Mouse (Mus musculus) frontal cortex, adult (tissue): ENCODE measurements at regions not wholly inside any gene's neighbourhood (a gene's known extent, or its start where the extent isn't known, plus 50 kb on each side); places are given as distances from the start of the nearest gene placed in this dataset.

Experiments
- ATAC-seq: cut with Nextera tagmentation; 2 replicates; pipeline ENCODE4 v1.9.2; 2017; ENCODE audit warnings: mild to moderate bottlenecking, moderate library complexity, mixed read lengths; ENCODE audit not compliant: low TSS enrichment

DNA sequence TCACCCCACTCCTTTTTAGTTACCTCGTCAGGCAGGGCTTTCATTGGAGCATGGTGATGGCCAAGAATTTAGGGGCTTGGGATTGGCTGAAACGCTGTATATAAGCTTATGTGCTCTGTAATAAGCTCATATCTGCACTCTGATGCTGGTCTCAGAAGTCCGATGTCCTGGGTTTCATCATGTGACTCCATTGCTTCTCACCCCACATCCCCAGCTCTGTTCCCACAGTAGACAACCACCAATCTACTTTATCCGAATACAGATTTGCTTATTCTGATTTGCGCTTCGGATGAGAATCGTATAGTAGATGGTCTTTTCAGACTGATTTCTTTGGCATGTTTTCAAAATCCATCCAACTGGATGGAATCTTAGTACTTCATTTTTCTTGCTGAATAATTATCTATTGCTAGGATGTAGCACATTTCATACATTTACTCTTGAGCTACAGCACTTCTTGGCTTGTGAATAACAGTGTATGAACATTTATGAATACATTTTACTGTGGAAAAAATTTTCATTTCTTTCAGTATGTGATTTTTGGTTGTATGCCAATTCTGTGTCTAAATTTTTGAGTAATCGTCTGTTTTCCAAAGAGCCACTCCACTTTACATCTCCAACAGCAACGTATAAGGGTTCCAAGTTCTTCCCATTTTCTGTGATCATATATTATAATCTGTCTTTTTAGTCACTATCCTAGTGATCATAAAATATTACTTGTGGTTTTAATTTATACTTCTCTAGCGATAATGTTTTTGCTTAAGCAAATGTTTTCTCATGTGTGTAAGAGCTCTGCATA lies 185.7 kb downstream of the Hace1 start:
- 0 out of 2 replicates have a peak, but pooled peaks have one; percentile 47 for ATAC-seq

DNA sequence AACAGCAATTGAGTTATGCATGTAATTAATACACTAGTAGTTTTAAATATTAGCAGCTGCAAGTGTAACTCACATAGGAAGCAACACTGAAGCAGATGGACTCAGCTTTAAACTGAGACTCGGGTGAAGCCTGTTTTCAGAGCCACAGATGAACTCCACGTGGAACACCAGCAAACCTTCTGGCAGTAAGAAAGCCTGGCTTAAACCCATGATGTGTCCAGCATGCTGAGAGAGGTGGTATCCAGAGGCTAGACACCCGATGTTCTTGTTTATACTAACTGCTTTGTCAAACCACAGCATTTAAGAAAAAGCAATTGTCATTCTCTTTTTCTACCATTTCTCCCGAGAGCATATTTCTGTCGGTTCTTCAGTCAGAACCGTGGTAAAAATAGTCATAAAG lies 202.1 kb downstream of the Hace1 start:
- ATAC-seq = 0 out of 2 replicates have a peak, but pooled peaks have one; percentile 25

DNA sequence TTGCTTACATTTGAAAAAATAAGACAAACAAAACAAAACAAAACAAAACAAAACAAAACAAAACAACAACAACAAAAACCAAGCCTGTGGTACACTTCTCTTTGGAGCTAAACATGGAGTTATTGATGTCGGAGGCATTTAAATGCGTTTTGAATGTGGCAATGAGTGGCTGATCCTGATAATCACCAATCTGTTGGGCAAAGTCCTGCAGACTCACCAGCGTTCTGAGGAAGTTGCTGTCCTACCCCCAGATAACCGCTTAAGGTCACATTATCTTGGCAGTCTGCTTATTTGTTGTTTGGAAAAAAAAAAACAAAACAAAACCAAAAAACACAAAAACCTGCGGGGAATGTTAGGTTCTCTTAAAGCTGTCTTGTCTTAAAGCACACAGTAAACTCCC lies 205.4 kb downstream of the Hace1 start:
- no peak for ATAC-seq

DNA sequence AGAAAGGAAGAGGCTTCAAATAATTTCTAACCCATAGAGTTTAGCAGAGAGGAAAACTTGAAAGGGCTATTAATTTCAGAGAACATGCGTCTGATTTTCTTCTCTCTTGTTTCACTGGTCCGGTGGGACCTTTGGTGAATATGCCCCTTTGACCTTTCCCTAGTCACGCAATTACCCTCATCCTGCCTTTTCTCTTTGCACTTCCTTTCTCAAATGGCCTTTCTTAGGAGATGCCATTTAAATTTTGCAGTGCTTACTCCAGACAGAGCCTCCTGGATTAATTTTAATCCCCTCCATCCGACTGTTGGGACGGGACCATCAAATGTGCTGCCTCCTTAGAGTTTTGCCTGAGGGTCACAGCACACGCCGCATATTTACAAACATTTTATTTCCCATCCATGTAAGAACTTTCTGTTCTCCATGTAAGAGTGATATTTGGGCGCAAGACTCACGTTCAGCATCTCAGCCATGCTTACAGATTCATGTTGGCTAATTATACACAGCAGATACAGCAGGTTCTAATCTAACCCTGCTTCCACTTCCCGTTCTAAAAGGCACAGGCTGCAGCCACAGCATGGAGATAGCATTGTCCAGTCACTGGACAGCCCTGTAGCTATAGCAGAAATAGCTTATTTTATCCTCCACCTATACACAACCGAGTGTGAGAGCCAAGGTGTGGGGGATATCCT lies 206.0 kb downstream of the Hace1 start:
- no peak for ATAC-seq

DNA sequence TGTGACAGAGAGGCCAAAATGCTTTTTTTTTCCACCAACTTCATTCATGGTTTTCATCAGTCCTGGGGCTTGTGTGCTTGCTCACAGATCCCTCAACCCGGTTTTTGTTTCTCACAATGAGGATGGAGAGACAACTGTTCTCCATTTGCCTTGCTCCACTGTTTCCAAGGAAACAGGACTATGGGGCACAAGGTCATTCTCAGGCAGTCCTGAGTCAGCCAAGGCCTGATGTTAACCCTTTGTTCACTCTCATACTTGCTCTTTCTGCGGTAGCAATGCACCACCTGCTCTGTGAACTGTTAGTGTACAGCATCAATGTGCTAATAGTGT lies 206.5 kb downstream of the Hace1 start:
- no peak for ATAC-seq

DNA sequence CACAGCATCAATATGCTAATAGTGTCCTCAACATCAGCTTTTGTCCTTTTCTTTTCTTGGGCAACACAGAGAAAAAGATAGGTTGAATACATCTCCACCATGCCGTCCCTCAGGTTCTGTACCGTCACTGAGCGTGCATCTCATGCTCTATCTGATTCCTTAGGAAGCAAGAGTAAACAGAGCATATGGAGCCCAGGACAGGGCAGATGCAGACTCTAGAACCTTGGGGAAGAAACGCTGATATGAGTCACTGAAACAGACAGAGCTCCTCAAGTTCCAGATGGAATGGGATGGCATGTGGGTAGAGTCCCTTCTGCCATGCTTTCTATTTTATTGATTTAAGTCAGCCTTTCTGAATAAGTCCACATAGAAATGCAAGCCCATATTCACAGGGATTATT lies 206.9 kb downstream of the Hace1 start:
- ATAC-seq = peak; percentile 66

DNA sequence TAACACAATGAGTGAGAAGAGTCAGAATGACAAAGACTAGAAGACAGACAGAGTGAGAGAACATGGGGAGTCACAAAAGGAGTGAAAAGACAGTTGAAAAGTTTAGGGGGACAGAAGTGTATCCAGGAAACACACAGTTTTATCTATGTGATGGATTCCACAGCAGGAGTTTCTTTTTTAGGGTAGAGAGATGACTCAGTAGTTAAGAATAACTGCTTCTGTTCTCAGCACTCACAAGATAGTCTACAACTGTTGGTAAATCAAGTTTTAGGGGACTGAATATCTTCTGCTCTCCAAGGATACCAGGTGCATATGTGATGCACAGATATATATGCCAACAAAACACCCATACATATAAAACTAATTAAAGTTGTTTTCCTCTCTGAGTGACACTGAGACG lies 210.7 kb downstream of the Hace1 start:
- peak; percentile 94 for ATAC-seq

DNA sequence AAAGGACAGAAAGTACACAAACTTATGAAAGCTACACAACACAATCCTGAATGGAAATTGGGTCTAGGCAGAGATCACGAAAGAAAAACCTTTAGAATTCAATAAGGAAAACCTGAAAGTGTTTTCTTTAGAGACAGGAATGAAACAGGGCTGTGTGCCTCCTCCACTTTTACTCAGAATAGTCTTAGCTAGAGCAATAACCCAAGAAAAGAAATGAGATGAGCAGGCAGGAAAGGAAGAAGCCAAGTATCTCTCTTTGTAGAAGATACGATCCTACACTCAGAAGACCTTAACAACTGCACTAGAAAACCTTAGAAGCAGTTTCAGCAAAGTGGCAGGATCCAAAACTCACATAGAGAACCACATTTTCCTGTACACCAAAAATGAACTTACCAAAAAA lies 218.0 kb downstream of the Hace1 start:
- peak; percentile 94 for ATAC-seq

DNA sequence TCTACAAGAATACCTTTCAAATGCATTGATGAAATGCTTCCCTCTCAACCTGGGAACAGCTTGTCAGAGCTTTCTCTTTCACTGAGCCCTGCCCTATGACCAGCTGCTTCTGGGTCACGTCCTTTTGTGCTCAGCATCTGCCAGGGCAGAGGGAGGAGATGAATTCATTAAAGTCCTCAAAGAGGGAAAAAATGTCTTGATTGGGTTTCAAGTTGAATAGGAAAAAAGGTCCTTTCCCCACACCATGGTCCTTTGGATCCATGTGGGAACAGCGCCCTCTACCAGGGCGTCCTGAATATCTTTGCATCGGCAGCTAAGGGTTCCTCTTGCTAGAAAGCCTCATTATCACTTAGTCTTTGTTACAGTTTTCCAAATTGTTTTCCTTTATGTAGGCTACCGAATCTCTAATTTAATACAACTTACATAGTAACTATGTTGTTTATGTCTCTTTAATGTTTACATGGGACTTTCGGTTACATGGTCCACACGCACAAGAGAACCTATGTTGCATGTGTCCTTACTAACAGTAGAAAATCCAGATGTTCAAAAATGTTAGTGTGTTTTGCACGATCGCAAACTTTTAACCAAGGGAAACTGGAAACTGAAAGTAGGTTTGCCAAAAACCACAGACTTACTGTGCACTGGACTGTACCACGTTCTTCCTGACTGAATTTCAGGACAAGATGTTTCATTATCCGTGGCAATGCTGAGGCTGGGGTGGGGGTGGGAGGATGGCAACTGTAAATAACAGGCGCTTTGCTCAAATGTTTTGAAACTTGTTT lies 222.6 kb downstream of the Hace1 start:
- ATAC-seq = peak; percentile 92

DNA sequence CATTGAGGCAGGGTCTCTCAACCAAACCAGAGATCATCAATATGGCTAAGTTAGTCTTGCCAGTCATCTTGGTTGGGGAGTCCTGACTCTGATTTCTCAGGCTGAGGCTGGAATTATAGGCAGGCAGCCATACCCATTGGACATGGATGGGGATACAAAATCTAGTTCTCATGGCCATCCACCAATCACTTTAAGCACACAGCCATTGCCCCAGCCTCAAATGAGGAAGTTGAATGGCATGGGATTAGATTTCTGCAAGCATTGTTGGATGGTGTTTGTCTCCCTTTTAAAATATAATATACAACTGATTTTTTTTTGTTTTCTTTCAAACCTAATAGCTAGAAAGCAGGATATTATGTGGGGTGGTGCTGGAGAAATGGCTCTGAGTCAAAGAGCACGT lies 223.8 kb downstream of the Hace1 start:
- no peak for ATAC-seq

DNA sequence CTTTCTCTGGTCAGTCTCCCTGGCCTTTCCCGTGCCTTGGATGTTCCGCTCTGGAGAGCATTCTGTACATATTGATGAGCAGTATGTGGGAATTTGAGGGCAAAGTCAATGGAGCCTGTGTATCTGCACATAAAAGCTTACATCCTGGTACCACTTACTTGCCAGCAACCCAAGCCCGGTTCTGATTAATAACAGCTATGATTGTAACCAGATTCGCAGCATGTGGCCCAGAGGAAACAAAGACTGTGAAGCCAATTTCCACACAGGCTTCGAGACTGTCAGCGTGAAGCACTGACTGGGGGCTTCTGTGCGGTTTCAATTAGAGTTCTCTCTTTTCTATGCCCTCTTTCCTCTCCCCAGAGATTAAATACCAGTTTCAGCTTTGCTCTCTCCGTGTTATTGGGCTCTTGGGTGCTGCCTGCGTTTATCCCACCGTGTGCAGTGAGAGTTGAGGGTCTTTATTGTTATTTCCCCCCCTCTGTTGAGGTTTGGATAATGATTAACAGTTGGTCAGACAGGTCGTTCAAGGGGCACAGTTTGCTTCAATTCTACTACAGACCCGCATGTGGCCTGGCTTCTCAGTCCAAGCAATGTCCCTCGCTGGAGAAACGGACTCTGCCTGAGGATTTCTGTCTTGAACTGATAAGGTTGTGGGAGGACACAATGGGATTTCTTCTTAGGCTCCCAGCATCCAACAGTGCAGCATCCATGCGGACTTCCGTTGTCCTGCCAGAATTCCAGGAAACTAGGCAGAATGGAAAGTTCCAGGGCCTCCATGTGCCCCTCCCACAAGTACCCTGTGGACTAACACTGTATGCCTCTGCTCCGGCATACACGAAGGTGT lies 229.6 kb downstream of the Hace1 start:
- no peak for ATAC-seq

DNA sequence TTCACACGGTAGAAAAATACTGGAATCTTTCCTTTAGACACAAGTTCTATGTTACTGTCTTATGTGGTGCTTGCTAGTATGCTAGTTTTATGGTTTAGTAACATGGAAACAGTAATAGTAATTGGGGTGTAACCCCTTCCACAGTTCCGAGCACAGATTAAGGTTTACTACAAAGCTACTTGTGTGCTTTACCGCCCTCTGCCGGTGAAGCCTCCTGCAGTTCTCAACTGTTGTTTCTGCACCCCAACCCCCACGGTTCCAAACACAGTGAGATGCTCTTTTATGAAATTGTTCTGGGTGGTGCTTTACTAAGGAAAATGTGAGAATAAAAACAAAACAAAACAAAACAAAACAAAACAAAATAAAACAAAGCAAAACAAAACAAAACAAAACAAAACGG lies 234.3 kb downstream of the Hace1 start:
- peak; percentile 64; the same call in 1 of the 2 replicates for ATAC-seq

DNA sequence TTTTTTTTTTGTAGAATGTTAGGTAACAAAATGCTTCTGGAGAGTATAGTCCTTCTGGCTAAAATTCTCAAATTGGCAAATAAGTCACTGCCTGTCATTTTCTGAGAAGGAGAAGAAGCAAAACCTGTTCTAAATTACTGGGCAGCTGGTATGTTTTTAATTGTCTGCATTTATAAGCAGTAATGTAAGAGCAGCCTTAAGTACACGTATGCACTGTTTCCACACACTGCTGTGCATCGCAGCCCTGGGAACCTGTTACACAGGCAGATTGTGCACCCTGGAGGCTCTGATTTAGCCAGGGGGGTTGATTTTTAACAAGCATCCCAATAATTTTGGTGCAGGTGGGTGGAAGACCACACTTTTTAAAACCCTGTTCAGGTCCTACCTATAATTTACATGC lies 236.2 kb downstream of the Hace1 start:
- ATAC-seq = no peak

DNA sequence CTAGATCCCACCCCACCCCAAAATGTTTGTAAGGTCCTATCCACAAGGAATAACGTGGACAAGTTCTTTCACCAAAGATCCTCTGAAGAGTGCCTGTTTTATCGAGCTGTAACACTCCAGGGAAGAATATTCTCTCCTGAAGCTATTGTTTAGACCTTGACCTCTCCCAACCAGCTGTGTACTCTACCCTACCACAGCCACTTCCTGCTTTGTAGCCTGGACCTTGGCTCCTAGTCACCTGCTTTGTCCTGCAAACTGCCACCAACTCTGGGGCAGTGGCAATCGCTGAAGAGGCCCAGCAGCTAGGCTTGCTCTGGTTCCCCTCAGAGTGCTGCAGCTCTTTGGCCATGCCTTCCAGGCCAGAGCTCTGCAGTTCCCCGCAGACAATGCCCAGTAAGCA lies 239.1 kb downstream of the Hace1 start:
- ATAC-seq = no peak

DNA sequence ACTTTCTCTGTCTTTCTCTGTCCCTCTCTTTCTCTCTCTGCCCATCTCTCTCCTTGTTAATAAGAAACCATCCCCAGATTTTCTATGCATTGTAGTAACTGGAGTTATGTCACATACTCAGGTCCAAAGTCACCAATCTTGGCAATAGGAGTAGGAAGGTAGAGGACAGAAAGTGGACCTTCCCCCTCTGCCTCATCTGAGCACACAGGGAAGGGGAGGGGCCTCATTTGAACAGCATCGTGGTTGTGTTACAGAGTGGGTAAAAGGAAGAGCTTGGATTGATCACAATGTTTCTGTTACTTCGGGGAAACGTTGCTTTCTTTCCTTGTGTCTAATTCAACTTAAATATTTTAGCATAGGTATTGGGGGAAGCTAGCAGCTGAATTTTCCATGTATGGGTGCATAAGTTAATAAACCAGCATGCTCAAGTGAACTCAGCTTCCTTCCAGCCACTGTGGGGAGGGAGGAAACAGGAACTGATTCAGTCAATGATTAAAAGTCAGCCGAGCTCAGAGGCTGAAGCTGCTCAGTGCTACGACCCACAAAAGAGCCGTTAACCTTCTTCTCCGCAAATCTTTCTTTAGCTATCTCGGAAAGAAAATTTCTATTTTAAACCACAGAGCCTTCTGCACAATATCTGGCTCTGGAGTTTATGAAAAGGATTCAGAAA lies 243.5 kb downstream of the Hace1 start:
- peak; percentile 20; the same call in 1 of the 2 replicates for ATAC-seq

DNA sequence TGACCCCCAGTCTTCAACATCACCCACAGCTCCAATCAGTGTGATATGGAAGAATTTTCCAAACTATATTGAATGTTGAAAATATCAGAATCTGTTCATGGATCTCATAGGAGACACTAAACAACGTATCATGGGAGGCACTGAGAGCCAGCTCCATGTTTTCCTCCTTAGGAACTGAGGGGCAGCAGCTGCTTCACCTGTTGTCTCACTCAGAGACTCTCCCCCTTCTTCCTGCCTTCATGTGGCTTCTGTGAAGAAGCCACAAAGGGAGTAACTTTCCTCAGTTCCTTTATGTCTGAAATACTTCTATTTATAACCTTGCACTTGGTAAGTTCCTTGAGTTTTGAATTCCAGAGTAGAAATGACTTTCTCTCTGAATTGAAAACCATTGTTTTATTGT lies 244.6 kb downstream of the Hace1 start:
- ATAC-seq = no peak

DNA sequence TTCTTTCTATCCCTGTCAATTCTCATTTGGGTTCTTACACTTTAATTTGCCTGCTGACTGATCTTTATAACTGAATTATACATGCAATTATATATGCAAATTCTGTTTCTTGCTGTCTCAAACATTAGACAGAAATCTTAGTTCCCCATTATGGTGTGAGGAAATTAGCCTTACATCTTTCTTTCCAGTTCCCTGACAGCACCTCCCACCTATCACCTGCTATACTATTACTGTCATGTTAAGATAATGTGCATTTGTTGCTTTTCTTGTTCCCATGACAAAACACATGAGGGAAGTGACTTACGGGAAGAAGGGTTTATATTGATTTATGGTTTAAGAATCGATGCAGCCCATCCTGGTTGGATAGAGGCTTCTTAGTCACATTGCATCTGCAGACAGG lies 246.0 kb downstream of the Hace1 start:
- ATAC-seq = no peak

DNA sequence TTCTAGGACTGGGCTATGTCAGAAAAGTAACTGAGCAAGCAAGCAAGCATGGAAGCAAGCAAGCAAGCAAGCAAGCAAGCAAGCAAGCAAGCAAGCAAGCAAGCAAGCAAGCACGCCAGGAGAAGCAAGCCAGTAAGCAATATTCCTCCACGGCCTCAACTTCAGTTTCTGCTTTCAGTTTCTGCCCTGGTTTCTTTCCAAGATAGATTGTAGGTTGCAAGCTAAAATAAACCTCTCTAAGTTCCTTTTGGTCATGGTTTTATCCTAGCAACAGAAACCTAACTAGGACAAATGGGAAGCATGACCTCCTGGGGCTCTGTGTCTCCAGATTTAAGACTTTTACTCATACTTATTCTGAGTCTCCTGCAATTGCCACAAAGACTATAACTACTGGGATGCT lies 271.0 kb downstream of the Hace1 start:
- ATAC-seq = peak; percentile 52

DNA sequence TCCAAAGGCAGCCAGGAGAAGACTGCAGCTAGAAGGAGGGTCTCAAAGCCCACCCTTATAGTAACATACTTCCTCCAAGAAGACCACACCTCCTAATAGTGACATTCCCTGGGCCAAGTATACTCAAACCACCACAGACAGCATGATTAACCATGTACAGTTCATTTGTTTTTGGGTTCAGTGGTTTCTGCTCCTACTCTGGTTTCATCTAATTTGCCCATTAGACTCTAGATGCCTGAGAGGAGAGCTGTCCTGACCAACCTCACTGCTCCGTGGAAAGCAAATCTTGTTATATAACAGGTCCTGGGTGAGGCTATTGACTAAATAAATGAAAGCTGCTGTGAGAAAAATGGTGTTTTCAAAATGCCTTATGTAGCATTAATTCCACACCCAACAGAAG lies 272.2 kb downstream of the Hace1 start:
- no peak for ATAC-seq

DNA sequence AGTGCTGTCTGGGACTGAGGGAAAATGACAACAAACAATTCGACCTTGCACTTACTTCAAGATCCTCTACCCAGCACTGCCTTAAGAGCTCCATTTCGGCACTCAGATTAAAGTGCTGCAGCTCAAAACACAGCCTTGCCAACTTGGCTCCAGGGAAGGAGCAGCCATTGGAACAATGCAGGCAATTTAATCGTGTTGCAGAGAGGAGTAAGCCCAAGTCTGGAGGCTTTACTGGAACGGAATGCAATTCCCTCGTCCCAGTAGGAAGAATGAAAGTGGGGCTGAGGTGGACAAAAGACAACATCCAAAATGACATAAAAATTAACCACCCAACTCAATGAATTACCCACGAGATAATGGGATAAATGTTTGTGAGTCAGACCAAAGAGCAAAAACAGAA lies 273.0 kb downstream of the Hace1 start:
- peak; percentile 73 for ATAC-seq

DNA sequence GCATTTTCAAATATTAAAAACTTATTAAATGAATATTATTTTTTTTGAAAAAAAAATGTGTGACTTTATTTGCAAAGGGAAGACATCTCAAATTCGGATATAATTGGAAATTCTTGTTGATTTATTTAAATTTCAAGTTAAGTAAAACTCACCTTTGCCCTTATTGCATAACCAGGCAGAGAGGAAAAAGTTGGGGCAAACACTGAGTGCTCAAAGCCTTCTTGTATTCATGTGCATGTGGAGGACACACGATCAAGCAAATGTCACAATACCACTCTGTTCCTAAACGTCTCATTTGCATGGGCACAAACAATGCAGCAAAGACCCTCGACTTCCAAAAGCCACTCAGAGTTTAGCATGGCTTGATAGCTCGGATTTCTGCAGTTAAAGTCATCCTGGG lies 275.1 kb downstream of the Hace1 start:
- no peak for ATAC-seq
